Mouse (Mus musculus) left cerebral cortex, adult 2 months (tissue): ENCODE data around the gene C2cd4b. TPM values are rescaled to one million over a fixed set of nuclear protein-coding genes. Genes with fewer than 3 reads are reported as not detected.
A peak's percentile ranks its signal among the peaks of the same experiment; 100 is the strongest.

ENCODE experiments used
- DNase-seq, 2 experiments: peaks; one replicate each; pipeline ENCODE4 v3.0.0; 2021 to 2022; ENCODE audit warnings: low spot score in 2 of 2, mixed read lengths in 1 of 2; ENCODE audit errors: extremely low spot score in 1 of 2
- H3K27ac ChIP-seq: fragments of 200-600 bp; 2 replicates; pipeline ENCODE4 v1.8.1; 2022
- H3K4me3 ChIP-seq: fragments of 200-600 bp; 2 replicates; pipeline ENCODE4 v1.8.1; 2022
- CTCF ChIP-seq: fragments of 200-600 bp; IDR thresholded peaks from 2 replicates; pipeline ENCODE4 v1.8.1; 2022; ENCODE audit warnings: antibody characterized with exemption, mild to moderate bottlenecking, moderate library complexity
- intact Hi-C: fragments of 180-260 bp; cut with DNase I; formaldehyde crosslinking; loops from one replicate; pipeline ENCODE4 v1.15.1; 2025
- long read RNA-seq, 2 experiments: library from polyadenylated mRNA; stranded (forward); transcript quantifications; one replicate each; pipeline ENCODE4 v2.0.0; 2021; ENCODE audit warnings: borderline mapping rate in 2 of 2
- total RNA-seq, 2 experiments: library from RNA; stranded (reverse); gene quantifications; 2 replicates each; pipeline ENCODE4 v1.2.3; 2021

Gene C2cd4b
- 1 to 10 TPM; 4.0 to 4.6 TPM for total RNA-seq
- long read RNA-seq, experiment 1, partial matches to known transcripts = 0 of 3 reads
- long read RNA-seq, experiment 1, other reads (novel, unspliced or antisense) = 1 of 3 reads
- long read RNA-seq, experiment 2, partial matches to known transcripts = 0 of 6 reads
- long read RNA-seq, experiment 2, other reads (novel, unspliced or antisense) = 2 of 6 reads

DNA sequence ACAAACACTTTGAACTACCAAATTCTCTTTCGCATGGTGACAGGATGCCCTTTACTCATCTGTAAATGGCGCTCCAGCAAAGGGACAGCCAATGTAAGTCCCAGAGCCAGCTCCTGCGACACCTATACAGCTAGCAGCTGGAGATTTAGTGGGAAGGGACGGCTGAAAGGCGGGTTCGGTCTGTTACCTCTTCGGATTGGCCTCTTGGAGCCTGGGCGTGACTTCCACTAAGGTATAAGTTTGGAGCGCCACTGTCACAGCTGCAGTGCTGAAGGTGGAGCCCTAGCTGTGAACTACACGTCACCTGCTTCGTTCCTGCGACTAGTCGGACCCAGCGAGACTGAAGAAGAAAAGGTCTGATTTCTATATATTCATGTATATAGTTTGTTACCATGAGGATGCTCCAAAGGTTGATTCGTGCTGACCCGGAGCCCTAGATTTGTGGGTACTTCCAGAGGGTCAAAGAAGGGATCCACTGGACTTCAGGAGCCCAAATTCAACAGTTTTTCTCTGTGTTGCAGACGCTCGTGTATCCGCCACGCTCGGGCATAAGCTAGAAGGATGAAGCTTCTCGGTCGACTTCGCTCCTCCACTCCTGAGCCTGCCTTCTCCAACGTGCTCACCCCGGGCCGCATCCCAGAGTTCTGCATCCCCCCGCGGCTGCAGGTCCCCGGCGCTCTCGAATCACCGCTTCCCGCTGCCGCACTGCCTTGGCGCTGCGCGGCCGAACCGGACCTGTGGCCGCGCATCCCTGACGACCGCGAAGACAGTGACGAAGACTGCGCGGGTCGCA lies at the start of gene C2cd4b:
TSS of gene C2cd4b (plus strand) at position 275 of the 793 bp plus-strand sequence.
- no peak for TF ChIP-seq CTCF
- peak; percentile 50 to 65 for DNase-seq
- peak within 1 kb of the TSS; percentile 65 for H3K4me3 ChIP-seq
- intact Hi-C loops = loop anchor here (2.0 to 10.0 kb wide), 3 partner anchors 43 to 213 kb away; no protein-coding TSS in a partner anchor
- peak within 1 kb of the TSS; percentile 90 for H3K27ac ChIP-seq

DNA sequence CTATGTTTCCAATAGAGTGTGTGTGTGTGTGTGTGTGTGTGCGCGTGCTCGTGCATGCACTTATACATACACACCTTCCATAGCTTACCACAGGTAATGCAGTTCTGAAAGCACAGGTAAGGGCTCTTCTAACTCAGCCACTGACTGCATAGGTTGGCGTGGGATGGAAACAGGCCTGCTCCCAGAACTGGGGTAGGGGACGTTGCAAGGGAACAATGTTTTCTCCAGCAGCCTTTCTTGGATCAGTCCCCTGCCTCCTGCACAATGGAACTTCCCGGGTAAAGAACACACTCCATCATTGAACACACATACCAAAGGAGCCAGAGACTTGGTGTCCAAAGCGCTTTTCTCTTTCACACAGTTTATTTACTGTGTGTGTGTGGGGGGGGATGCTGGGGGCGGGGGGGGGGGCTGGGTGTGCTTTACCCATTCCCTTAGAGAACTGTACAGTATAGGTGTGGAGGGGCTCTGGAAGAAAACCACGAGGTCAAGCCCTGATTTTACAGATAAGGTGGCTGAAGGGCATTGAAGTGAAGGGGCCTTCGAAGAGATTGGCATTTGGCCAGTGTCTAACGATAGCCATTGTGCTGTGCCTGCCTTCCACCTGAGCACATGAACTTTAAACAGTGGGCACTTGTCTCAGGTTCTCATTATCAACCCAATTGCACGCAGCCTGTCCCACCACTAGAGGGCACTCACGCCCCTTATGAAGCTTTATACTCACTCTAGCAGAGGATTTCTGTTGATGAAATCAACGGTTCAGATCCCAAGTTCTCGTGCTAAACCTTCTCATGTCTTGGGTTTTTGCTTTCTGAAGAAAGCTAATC lies 48.0 kb upstream of the C2cd4b start:
- Histone ChIP-seq H3K27ac (no peak overlapping the region), H3K4me3 (no peak overlapping the region)
- intact Hi-C loops = loop anchor here (2.0 kb wide), 2 partner anchors 92 to 262 kb away; no protein-coding TSS in a partner anchor
- DNase-seq = peak; percentile 53 to 79
- TF ChIP-seq CTCF = peak; percentile 99

GRCm38 (mm10) chr9:67712146-67712545 lies 47.1 kb upstream of the C2cd4b start:
- TF ChIP-seq CTCF = no peak
- H3K4me3 ChIP-seq = no peak overlapping the region
- H3K27ac ChIP-seq = no peak overlapping the region
- intact Hi-C loops = no loop called here
- no peak for DNase-seq

DNA sequence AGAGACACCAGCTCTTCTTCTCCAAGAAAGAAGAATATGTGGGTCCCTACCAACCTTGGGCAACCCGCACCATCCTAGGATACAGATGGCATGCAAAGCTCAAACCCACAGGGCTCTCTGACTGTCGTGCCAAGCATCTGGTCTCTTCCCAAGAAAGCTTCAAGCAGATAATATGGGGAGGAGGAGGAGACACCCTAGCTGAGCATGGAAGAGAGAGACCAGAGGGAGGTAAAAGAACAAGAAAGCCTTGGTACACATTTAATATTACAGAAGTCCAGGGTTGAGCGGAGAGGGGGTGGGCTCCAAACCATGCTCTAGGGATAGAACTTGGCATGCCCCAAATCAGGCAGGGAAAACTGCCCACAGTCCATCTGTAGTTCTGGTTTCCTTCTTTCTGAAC lies 42.2 kb upstream of the C2cd4b start:
- DNase-seq = no peak
- intact Hi-C loops = loop anchor here (2.0 kb wide), 1 partner anchor 42 kb away; the partner anchor contains the start of gene C2cd4b
- no peak for TF ChIP-seq CTCF
- no peak overlapping the region for H3K4me3 ChIP-seq
- peak overlapping the region; percentile 40 for H3K27ac ChIP-seq

DNA sequence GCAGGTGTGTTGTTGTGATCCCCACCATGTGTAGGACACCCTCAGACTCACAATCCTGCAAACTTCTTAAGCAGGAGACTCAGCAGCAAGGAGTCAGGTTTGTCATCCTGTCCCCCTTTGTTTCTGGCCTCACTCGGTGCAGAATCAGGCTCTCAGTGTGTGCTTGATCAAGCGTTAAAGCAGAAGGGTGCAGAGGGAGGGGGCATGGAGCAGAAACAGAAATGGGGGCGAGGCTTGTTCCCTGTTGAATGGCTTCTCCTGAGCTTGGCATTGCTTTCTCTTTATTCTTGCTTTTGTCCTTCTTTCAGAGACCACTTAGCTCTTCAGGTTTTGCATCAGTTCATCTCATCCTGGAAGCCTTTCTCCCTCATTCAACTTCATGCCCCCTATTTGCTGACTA lies 40.6 kb upstream of the C2cd4b start:
- DNase-seq = no peak
- TF ChIP-seq CTCF = no peak
- H3K27ac ChIP-seq = no peak overlapping the region
- no peak overlapping the region for H3K4me3 ChIP-seq
- intact Hi-C loops = no loop called here

DNA sequence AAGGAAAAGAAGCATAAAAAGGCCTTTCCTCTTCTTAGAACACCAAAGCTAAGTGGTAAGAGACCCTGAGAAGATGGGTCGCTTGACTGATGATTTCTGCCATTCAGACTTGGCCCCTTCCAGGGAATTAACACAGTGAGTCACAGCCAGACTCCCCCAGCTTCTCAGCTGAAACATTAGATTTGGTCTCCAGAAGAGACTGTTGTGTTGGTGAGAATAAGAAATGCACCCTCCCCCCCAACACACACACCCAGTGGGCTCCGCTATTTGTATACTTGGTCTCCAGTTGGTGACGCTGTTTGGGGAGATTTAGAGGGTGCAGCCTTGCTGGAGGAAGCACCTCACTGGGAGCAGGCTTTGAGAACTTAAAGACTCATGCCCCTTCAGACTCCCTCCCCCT lies 39.1 kb upstream of the C2cd4b start:
- DNase-seq = peak in 1 of 2 experiments; percentile 11
- Histone ChIP-seq H3K4me3 (no peak overlapping the region), H3K27ac (no peak overlapping the region)
- intact Hi-C loops = no loop called here
- TF ChIP-seq CTCF = no peak

- peak; percentile 25 to 57 for DNase-seq
- TF ChIP-seq CTCF = peak; percentile 27; the same call in 1 of the 2 replicates
- Histone ChIP-seq H3K4me3 (no peak overlapping the region), H3K27ac (no peak overlapping the region)
- intact Hi-C loops = no loop called here
Observed at GRCm38 (mm10) chr9:67722378-67722777, 36.9 kb upstream of the C2cd4b start.

DNA sequence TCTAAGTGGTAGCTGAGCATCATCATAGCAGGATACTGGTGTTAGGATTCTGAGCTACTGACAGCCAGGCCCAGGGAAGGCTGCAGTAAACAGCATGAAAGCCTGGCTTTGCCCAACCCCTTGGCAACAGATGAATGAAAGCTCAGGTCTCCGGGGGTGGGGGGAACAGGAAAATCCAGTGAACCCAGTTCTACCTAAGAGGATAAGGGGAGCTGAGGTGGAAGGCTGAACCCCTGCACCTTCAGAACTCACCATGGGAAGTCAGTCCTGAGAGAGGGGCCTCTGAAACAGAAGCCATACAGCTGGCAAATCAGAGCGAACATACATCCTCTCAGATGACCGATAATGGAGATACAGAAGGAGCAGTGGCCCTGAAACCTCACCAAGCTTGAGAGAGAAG lies 34.0 kb upstream of the C2cd4b start:
- intact Hi-C loops = no loop called here
- DNase-seq = no peak
- H3K27ac ChIP-seq = no peak overlapping the region
- no peak overlapping the region for H3K4me3 ChIP-seq
- TF ChIP-seq CTCF = no peak

DNA sequence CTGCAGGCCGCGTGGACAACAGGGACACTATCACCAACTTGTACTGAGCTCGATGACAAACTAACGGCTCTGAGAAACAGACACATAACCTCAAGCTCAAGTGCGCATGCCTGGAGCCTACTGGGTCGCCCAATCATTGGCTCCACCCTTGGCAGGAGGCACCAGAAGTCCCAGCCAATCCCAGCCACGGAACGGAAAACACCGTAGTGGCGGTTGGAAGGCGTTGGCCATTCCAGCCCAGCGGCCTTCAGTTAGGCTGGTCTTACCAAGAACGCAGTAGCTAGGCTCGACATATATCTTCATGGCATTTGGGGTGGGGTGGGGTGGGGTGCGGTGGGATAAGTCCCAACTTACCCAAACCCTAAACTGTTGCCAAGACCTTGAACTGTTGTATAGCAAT lies 25.5 kb upstream of the C2cd4b start:
- intact Hi-C loops = no loop called here
- no peak for DNase-seq
- no peak overlapping the region for H3K27ac ChIP-seq
- H3K4me3 ChIP-seq = no peak overlapping the region
- TF ChIP-seq CTCF = no peak

DNA sequence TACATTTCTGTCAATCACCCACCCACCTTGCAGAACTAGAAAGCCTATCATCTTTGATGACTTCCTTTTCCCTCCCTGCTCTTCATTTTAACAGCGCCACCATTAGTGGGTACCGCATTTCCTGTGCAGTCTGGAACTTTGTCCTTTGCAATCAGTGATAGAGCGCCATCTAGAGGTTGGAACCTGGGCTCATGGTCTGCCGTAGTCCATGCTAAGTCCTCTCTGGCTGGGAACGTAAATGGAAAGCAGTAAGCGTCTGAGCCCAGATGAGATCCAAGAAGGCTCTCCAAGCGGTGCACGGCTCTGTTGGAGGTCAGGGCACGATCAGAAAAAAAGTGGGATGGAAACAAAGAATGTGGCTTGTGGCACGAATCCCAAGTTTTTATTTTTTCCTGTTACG lies 23.8 kb upstream of the C2cd4b start:
- no peak overlapping the region for H3K27ac ChIP-seq
- peak; percentile 19 to 40 for DNase-seq
- intact Hi-C loops = loop anchor here (5.0 kb wide), 1 partner anchor 53 kb away; no protein-coding TSS in a partner anchor
- no peak overlapping the region for H3K4me3 ChIP-seq
- peak; percentile 66 for TF ChIP-seq CTCF

DNA sequence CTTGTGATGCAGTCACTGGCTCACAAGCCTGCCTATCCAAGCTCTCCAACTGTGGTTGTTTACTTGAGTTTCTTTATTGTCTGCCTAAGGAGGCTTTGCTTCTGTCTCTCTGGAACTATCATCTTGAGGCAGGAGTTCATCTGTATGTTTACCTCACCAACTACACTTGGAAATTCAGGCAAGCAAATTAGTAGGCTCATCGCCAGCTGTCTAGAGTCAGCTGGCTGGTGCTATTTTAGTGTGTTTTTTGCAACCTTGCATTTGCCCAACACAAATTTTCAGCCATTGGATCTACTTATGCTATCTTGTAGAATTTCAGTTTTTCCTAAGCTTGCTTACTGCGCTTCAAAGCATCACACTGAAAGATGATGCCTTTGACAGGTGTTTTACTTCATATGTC lies 18.0 kb upstream of the C2cd4b start:
- H3K27ac ChIP-seq = no peak overlapping the region
- intact Hi-C loops = no loop called here
- no peak for DNase-seq
- H3K4me3 ChIP-seq = no peak overlapping the region
- no peak for TF ChIP-seq CTCF
